Mouse (Mus musculus): ENCODE data around the gene Gm2115. TPM values are rescaled to one million over a fixed set of nuclear protein-coding genes. Genes with fewer than 3 reads are reported as not detected.

Gm2115 gene
- polyA plus RNA-seq, 1 experiment from 2014 or later: 0.30 TPM

DNA sequence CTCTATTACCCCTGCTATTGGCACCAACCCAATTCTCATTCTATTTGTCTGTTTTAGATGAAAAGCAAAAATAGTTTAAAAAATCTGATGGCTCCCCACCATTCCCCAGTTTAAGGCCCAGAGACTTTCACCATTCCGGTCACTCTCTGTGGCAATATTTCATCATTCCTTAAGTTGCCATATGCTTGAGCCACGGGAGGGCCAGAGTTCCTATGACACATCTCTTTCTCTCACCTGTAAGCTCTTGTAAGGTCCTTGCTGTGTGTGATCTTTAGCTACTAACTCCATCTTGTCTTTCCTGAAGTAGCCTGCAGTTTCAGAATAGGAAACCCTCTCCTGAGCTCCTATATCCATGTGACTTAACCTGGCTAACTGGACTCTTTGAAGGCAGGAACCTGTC lies 90.2 kb downstream of the Gm2115 start:
- Histone ChIP-seq H3K4me3 (no peak overlapping the region), H3K27ac (replicated peaks) (no peak overlapping the region), H3K9me3 (replicated peaks) (no peaks in the 10 kb centered on the region), H3K4me1 (no peaks in the 10 kb centered on the region), H3K36me3 (peaks cover 55% of the 10 kb centered on the region), H3K27me3 (ENCODE audit: low read depth, poor library complexity, severe bottlenecking) (no peaks in the 10 kb centered on the region)
- 88% methylated on average over 2 of the region's 2 CpGs for WGBS
- DNase-seq (ENCODE audit: low spot score): no peak

DNA sequence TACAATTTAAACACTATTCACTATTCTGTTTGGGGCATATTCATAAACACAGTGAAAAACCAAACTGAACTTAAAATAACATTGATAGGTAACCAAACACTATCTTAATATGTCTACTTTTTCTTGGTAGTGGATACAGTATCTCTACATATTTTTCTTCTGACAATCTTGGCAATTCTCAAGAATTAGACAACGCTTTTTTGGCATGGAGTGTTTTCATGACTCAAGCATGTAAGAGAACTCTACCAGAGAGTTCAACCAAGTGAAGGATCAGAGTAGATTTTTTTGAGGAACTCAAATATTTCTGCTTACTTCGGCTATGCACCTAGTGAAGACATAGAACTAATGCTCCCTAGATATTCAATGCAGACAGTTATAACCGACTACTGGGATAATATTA lies 92.2 kb downstream of the Gm2115 start:
- Histone ChIP-seq H3K27ac (replicated peaks) (no peak overlapping the region), H3K27me3 (ENCODE audit: low read depth, poor library complexity, severe bottlenecking) (no peaks in the 10 kb centered on the region), H3K4me3 (no peak overlapping the region), H3K36me3 (peaks cover 69% of the 10 kb centered on the region), H3K4me1 (no peaks in the 10 kb centered on the region), H3K9me3 (replicated peaks) (no peaks in the 10 kb centered on the region; the same call in 1 of the 2 replicates)
- 94% methylated on average over 3 of the region's 3 CpGs for WGBS
- no peak for DNase-seq (ENCODE audit: low spot score)

DNA sequence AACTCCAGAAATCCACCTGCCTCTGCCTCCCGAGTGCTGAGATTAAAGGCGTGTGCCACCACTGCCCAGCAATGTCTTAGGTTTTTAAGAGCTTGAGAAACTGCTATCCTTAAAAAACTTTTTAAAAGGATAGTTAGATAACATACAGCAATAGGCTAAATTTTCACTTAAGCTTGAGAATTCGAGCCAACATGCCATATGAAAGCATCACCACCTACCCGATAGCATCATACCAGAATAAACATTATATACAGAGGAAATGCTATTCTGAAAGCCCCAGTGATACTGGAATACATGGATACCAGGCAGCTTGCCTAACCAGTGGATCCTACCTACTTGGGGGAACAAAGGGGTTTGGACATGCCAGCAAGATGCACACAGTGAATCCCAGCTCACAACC lies 95.0 kb downstream of the Gm2115 start:
- Histone ChIP-seq H3K27me3 (ENCODE audit: low read depth, poor library complexity, severe bottlenecking) (no peaks in the 10 kb centered on the region), H3K36me3 (peaks cover 59% of the 10 kb centered on the region), H3K4me3 (no peak overlapping the region), H3K4me1 (no peaks in the 10 kb centered on the region), H3K9me3 (replicated peaks) (no peaks in the 10 kb centered on the region; the same call in 1 of the 2 replicates), H3K27ac (replicated peaks) (no peak overlapping the region)
- 95% methylated on average over 4 of the region's 4 CpGs for WGBS
- no peak for DNase-seq (ENCODE audit: low spot score)

DNA sequence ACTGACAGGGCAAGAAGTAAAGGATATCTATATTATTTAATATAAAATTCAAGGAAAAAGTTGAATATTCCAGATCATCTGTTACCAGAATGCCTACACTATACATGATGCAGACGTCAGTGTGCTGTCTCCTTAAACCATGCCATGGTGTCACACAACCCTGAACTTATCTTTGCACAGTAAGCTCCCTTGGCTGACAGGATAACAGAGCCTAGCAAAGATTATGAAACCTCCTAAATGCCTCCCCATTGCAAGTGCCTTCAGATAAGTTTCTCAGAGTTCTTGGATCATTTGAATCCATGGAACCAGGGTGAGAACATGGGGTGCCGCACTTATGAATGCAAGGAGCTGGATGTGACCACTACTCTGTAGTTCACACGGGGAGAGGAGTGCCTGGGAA lies 103.1 kb downstream of the Gm2115 start:
- DNase-seq (ENCODE audit: low spot score): no peak
- Histone ChIP-seq H3K27ac (replicated peaks) (no peak overlapping the region), H3K9me3 (replicated peaks) (no peaks in the 10 kb centered on the region; the same call in 1 of the 2 replicates), H3K27me3 (ENCODE audit: low read depth, poor library complexity, severe bottlenecking) (no peaks in the 10 kb centered on the region), H3K4me1 (peaks cover 4% of the 10 kb centered on the region; the same call in 1 of the 2 replicates), H3K4me3 (no peak overlapping the region), H3K36me3 (peaks cover 45% of the 10 kb centered on the region)
- WGBS: 90% methylated on average over 3 of the region's 3 CpGs

Other genes with a start within 250 kb of the Gm2115 start
- 24.0 and 36.1 TPM in 2 replicates for gene Arnt2, start 118.8 kb upstream of the Gm2115 start, polyA plus RNA-seq (2016; fragmentation: Nextera tagmentation; extraction: Ambion mirVana)
- gene Fah, start 77.8 kb downstream of the Gm2115 start, polyA plus RNA-seq (2016; fragmentation: Nextera tagmentation; extraction: Ambion mirVana): 3.8 and 4.8 TPM in 2 replicates
- gene Zfand6, start 161.0 kb downstream of the Gm2115 start, polyA plus RNA-seq (2016; fragmentation: Nextera tagmentation; extraction: Ambion mirVana): 162 and 185 TPM in 2 replicates

Measured in midbrain, embryonic 10.5 days (tissue).